Mouse (Mus musculus) MN1 (cell line): ENCODE measurements at regions not wholly inside any gene's neighbourhood (a gene's known extent, or its start where the extent isn't known, plus 50 kb on each side); places are given as distances from the start of the nearest gene placed in this dataset.

Source experiments
- DNase-seq: peaks from one replicate; pipeline ENCODE4 v3.0.0-alpha.2; 2016; ENCODE audit warnings: low spot score

DNA sequence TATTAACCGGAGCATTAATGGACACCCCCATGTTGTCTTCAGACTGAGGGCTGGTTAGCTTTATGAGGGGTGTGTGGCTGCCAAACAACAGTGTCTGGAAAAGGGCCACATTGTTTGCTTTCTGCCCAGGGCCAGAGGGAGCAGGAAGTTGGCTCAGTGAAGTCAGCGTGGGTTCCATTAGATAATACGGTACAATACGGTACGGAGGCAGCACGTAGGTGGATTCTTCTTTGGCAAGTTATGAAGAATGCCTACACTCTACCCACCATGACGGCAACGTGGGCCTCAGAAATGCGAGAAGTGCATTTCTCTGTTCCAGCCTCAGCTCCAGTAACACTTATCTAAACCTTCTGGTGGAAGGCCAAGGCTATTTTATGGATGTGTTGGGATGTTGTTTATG lies 108.2 kb downstream of the Gm10260 start:
- DNase-seq, result no peak

DNA sequence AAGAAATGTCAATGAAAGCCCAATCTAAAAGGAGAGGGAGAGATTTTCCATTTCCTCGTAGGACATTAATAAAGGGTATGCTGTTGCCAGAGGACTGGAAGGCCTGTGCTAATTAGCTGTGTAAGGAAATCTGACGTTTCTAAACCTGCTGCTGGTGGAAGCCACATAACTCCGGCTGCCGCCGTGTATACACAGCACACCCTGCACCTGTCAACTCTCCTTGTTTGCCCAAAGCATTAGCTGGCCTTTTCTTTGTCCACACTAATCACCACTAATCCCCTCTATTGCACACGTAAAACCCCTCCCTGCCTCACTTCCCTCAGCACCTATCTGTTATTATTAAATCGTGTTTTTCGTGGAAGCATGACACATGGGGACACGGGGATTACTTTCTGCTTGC lies 108.7 kb downstream of the Gm10260 start:
- DNase-seq, result no peak

DNA sequence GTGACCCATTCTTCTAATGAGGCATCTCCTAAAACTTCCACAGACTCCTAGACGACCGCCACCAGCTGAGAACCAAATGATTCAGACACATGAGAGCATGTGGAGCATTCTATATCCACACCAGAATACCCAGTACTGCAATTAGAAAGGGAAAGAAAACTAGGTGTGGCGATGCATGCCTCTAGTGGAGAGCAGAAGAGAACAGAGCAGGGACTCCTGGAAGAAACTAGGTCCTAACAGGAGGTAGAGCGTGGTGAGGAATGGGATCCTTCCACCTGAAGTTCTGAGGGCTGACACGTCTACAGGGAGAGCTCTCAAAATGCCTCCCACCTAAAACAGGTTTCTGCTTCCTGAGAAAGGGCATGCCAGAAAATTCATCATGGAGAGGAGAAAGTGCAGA lies 109.3 kb downstream of the Gm10260 start:
- DNase-seq, result no peak

DNA sequence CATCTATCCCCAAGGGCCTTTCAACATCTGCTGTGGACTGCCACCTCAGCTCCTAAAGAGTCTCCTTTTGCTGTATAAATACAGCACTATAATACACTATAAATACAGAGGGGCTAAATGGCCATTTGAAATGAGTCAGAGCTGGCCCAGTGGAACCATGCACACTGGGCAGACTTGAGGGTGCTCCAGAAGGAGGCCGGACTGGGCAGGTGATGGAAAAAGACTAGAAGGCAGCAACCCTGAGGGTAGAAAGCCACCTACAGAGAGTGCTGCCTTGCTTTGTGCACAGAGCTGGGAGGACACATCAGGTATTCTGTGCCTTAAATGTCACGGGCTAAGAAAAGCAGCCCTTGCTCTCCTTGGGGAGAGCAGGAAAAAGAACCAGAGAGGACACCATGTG lies 110.2 kb downstream of the Gm10260 start:
- no peak for DNase-seq

DNA sequence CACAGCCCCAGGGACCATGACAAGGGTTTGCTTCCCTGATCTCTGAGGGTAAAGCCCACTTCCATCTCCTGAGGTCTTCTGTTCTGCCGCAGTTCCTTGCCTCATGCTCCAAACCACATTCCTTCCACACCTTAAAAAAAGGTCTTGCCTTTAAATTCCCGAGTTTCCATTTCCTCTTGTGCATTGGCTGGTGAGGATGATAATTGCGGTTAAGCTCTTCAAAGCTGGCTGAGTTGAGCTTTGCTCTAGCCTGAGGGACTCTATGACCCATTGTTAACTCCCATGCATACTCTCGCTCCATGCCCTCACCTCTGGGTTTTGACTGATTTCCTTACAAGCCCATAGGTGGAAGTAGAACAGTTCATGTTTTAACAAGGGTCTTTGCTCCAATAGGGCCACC lies 112.9 kb downstream of the Gm10260 start:
- no peak for DNase-seq

DNA sequence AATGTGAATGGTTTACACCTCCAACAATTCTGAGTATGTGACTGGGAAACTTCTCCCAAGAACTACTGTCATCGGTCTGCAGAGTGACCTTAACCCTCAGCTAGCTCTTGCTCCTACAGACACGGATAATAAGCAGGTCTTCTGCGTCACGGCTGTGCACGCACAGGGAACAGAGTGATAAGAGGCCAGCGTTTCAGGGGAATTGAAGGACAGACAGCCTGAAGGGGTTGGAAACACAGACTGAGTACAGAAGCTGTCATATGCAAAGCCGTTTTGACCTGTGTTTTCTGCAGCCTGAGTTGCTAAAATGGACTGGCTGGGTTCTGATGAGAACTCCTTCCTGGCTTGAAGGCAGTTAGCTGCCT lies 114.4 kb downstream of the Gm10260 start:
- peak; percentile 34 for DNase-seq

DNA sequence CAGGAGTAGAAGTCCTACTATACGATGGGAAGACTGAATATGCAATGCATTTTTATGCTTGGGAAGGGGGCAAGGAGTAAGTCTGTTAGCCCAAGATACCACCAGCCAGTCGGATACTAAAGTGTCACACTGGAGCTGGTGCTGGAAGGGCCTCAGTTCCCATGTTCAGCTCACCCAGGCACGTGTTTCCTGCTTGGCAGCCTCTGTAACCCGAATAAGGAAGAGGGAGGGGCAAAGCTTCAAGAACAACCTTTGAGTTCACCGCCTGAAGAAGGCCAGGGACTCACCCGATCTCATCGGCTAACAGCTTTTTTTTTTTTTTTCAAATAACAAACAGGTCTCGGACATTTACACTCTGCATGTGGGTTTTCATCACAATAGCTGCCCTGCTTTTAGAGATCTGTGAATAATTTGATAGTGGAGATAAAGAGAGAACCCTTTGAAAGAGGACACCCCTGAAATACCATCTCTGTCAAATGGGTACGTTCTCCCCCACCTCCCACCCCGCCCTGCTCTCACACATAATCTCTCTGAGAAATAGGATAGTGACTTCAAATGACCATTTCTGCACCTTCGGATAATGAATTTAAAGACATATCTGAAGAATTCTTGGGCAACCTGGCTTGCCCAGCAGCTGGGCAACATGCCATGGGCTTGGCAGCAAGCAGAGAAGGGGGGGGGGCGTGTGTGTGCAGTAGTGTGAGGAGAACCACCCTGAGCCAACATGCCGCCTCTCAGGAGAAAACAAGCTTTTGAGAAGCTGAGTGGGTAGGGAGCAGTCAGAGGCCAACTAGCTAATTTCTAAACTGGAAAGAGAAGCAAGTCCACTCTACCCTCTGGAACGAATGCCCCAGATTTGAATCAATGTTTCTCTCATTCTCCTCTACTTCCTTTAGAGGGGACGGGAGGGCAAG lies 115.1 kb downstream of the Gm10260 start:
- peak; percentile 66 for DNase-seq

DNA sequence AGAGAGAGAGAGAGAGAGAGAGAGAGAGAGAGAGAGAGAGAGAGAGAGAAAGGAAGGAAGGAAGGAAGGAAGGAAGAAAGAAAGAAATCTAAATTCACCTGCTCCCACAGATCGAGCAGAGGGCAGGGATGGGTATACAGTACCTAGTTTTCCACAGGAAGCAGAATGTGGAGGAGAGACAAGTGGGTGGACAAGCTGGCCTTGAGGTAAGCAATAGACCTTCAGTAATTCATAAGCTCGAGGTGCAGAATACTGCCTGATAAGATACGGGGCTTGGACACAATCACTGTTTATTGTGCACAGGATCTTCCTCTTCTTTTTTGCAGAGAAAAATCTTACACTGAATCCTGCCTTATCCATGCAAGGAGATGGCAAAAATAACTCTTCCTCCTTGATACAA lies 120.2 kb downstream of the Gm10260 start:
- no peak for DNase-seq

DNA sequence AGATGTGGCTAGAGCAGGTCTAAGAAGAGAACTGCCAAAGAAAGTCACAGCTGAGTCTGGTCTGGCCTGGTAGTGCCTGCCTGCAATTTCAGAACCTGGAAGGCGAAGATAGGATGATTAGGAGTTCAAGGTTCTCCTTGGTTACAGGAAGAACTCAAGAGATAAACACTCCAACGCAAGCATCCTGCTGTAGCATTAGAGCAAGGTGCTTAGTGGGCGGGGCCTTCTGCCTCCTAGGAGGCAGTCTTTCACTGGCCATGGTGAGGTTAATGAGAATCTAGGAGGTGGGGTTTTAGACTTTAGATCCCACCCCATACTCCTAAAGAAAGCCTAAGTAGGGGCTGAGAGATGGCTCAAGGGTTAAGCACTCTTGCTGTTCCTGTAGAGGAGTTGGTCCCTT lies 120.8 kb downstream of the Gm10260 start:
- no peak for DNase-seq

DNA sequence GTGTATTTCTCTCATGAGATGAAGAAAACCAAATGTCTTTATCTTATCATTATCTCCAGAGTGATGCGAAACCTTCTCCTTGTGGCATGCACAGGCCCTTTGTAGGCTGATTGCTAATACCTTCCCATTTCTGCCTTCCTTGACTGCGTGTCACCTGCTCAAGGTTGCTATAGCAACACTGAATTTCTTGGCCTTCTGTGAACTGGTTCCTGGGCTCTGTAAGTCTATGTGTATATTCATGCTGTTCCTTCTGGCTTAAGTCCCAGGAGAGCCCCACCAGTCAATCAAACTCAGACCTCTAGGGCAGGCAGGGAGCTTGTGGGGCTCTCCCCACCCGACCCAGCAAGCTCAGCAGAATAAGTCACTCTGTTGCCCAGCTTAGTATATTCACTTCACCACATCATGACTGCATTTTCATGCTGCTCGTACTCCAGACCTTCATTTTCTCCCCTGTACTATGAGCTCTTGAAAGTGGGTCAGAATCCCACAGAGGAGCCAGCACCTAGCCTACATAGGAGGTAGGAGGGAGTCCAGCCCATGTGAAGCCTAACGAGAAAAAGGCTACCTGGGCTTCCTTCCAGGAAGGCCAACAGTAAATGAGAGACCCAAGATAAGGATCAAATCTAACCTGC lies 121.9 kb downstream of the Gm10260 start:
- DNase-seq, result no peak

DNA sequence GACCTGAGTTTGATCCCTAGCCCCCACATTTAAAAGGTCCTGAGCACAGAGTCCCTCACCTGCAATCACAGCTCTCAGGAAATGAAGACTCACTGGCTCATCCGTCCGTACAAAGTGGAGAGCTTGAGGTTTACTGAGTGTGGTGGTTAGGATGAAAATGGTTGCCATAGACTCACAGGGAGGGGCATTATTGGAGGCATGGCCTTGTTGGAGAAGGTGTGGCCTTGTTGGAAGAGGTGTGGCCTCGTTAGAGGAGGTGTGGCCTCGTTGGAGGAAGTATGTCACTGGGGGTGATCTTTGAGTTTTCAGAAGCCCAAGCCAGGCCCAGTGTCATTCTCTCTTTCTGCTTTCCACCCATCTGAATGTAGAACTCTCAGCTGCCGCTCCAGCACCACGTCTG lies 122.9 kb downstream of the Gm10260 start:
- DNase-seq, result no peak

DNA sequence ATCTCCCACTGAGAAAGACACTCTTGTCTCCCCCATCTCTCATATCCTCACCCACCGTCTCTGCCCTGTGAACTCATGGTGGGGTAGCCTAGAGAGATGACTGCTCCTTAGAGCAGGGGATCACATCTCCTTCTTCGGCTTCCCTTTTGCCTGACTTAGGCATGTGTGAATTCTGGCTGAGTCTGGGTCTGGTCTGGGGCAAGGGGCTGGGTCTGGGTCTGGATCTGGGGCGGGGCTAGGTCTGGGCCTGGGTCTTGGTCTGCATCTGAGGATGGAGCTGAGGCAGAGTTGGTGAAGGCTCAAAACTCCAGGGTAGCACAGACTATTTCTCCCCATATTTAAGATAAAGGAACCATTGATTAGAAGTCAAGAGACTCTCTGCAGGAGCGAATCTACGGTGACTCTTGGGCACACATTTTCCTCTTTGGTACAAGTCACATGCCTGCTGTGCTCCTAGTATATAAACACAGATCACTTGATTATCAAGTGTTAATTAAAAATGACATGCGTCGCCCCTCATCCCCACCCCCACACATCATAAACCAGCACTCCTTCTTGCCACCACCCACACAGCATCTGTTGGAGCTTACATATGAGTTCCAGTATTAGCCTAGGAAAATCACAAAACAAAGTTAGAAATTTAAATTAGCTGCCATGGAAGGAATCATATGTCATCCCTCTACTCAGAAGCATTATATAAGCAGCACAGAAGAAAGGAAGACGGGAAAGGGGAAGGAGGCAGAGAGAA lies 126.2 kb downstream of the Gm10260 start:
- DNase-seq, result no peak

DNA sequence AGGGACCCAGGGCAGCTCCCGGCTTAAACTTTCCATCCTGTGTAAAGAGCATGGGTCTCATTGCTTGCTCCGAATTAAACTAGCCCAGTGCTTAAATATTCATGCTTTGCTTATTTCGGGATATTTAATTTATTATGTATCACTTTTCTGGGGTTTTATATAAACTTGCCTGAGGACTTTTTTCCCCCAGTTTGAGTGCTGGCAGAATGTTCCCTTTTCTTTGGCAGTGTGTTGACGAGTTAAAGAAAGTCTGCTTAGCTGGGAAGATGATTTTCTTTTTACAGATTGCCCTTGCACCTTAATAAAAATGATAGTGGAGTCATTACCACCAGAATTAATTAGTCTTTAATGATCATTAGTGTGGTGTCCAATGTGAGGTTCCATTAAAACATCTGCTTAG lies 126.9 kb downstream of the Gm10260 start:
- DNase-seq, result no peak

DNA sequence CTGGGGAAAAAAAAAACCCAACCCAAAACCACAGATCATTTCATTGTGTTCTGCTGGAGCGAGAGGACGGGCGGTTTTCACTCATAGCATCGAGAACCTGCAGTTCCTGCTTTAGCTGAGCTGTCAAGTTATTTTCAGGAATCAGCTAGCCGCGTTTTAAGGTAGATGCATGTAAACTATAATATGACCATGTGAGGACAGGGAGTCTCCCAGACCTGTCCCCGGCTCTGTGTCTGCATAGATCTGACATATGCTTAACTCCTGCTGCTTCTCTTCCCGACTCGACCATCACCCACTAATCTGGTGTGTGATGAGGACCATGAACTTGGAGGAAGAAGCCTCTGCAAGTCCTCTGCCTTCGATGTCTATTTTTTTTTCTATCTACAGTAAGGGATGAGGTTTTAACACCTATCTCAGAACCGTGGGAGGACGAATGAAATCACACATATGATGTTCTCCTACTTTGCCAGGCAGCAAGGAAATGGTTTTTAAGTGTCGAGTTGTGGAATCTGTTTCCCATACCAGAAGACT lies 128.5 kb downstream of the Gm10260 start:
- no peak for DNase-seq

DNA sequence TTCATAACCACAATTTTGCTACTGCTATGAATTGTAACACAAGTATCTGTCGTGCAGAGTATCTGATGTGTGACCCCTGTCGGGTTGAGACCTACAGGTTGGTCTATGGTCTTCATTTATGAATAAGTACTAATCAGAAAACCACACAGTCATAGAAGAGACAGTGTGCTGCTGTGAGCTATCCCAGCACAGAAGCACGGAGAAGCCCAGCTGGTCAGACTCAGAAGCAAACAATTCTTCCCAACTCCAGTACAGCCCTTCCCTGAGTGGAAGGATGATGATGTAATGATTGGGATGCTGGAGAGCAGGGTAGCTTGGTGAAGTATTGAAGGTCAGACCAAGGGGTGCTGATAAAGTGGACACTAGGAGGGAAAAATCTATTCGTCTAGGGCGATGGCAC lies 129.5 kb downstream of the Gm10260 start:
- DNase-seq, result no peak

DNA sequence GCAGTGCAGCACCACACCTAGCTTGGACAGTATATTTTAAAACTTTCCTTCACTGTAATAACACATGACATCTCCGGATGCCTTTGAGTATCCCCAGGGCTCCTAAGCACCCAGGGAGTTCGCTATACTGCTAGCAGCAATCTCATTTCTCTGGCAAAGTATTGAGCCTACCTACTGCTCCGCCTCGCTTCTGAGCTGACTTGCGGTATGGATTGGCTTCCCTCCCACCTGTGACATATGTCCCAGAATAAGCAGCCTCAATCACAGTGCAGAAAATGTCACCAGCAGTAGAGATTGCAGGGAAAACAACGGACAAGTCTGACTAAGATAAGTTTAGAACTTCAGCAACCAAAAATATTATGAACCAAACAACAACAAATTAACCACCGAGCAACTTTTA lies 131.8 kb downstream of the Gm10260 start:
- DNase-seq, result no peak

DNA sequence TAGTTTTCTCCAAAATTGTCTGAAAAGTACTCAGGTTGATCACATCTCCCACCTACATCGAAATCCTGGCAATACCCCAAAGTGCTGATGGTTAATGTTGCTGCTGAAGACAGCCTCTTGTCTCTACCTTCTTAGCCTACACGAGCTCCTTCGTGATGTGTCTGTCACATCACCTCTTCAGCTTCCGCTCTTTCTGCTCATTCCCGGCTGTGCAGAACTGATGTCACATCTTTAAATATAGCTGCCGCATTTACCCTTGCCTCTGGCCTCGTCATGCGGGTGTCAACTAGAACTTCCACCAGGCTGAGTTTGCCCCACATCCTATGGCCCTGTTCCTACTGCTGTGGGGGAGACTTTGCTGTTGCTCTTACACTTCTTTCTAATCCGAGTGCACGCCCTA lies 133.2 kb downstream of the Gm10260 start:
- no peak for DNase-seq

DNA sequence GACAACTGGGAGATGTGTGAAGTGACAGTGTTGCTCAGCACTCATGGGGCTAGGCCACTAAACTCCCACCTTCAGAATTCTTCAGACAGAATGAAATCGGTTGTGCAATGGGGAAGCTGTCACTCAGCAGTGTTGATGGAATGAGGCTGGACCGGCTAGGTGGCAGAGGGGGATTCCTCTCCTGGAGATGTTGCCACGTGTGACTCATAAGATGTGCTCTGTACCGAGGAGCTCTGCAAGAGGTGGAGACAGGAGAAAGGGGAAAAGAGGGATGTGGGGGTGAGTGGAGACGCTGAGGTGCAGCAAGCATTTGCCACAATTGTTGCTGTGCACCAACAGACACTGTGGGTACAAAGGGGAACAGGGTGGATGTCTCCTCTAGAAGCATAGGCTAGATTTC lies 133.6 kb downstream of the Gm10260 start:
- DNase-seq, result no peak

DNA sequence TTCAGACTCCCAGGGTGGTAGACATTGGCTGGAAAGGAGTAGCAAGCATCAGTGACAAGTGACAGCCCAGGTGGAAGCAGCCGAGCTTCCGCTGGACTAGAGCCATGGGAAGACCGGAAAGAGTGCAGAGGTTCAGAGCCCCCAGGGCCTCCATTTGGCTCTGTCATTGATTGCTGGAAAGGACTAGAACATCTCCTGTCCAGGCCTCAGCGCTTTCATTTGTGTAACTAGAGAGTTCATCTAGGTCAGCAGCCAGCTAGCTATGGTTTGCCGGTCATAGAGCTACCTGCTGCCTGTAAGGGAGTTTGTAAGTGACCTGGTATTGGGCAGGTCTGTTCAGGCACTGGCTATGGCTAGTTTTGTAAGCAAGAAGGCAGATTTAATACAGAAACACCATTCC lies 134.3 kb downstream of the Gm10260 start:
- DNase-seq, result no peak

DNA sequence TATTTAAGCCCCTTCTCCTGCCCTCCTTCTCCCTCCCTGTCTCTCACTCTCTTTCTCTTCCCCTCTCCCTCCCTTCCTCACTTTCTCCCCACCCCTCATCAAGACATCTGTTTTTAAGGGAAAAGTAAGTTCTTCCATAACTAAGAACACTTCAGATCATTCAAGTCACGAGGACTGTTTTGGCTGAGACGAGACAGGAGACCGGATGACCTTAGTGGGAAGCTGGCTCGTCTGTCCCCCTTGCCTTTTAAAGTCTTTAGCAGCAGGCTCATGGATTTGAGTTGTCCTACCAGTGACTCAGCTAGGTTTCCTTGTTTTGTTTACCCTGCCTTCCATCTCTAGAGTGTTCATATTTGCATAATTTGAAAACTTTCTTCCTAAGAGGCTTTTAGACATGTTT lies 135.0 kb downstream of the Gm10260 start:
- DNase-seq, result no peak

DNA sequence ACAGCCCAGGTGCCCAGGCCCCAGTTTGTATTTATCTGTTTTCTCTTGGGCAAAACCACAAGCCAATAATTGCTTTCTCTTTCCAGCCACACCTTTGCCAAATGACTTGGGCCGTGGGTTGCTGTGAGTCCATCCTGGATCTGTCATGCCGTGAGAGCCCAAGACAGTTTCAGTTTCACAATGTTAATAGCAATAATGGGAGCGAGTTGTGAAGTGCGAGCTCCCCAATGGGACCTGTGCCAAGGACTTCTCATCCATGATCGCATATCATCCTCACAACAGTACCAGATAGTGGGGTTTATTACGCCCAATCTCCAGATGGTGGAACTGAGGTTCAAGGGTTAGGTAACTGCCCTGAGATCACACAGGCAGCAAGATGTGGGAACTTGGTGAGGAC lies 142.2 kb downstream of the Gm10260 start:
- DNase-seq, result no peak

DNA sequence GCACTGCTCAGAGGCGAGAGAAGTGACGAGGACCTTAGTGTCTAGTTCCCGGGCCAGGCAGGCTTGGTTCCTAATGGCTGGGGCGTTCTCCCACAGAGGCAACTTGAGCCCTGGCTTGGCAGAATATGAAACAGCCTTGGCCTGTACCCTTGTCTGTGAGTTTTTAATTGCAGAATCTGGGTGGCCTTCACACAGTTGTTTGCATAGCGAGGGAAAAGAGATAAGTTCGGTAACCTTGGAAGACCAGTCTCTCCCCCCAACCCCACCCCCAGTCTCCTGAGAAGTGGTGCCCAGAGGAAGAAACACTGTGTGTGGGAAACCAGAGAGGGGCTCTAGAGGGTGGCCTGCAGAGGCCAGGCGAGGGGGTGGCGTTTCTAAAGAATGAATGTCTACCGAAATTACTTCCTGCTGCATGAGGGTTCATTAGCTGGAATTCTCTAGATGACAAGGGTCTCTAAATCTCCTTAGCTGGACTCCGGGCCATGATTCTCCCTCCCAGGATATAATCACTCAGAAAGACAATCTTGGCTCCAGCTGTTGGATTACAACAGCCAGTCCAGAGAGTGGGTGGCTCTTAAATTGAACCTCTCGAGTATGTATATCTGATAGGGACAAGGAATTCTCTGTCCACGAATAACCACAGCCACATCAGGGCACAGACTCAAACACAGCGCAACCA lies 142.8 kb downstream of the Gm10260 start:
- no peak for DNase-seq
